Mouse (Mus musculus): ENCODE measurements around the gene Adarb2.

- TF ChIP-seq CTCF (IDR thresholded peaks at IDR 0.05; ENCODE audit: extremely low read depth, insufficient read depth, insufficient read length, insufficient replicate concordance) (no peak), POLR2A (IDR thresholded peaks at IDR 0.05; ENCODE audit: low read depth, low read length) (no peak)
Measured at GRCm38 (mm10) chr13:8749451-8749850, 546.8 kb downstream of the Adarb2 start.

Measured in spleen, adult 2 months (tissue).